Mouse (Mus musculus): ENCODE measurements at regions not wholly inside any gene's neighbourhood (a gene's known extent, or its start where the extent isn't known, plus 50 kb on each side); places are given as distances from the start of the nearest gene placed in this dataset.
A peak's percentile ranks its signal among the peaks of the same experiment; 100 is the strongest.

GRCm38 (mm10) chr13:63627184-63627893 is 53.9 kb upstream of the Ptch1 start:
- DNase-seq = peak; percentile 5

GRCm38 (mm10) chr13:63627894-63628287 is 54.5 kb upstream of the Ptch1 start:
- no peak for DNase-seq

GRCm38 (mm10) chr13:63631771-63632347 is 58.5 kb upstream of the Ptch1 start:
- no peak for DNase-seq

- no peak for DNase-seq
Observed at GRCm38 (mm10) chr13:63634294-63634693, 60.9 kb upstream of the Ptch1 start.

- DNase-seq = no peak
Observed at GRCm38 (mm10) chr13:63641649-63642226, 68.3 kb upstream of the Ptch1 start.

GRCm38 (mm10) chr13:63642617-63643016 is 69.2 kb upstream of the Ptch1 start:
- DNase-seq = peak; percentile 60

GRCm38 (mm10) chr13:63643394-63643793 is 70.0 kb upstream of the Ptch1 start:
- no peak for DNase-seq

GRCm38 (mm10) chr13:63644308-63644707 is 70.9 kb upstream of the Ptch1 start:
- no peak for DNase-seq

GRCm38 (mm10) chr13:63649058-63649647 is 75.8 kb upstream of the Ptch1 start:
- no peak for DNase-seq

- DNase-seq = no peak
Observed at GRCm38 (mm10) chr13:63654514-63654913, 81.1 kb upstream of the Ptch1 start.

- no peak for DNase-seq
Observed at GRCm38 (mm10) chr13:63657115-63657514, 83.7 kb upstream of the Ptch1 start.

- no peak for DNase-seq
Observed at GRCm38 (mm10) chr13:63659412-63659811, 86.0 kb upstream of the Ptch1 start.

GRCm38 (mm10) chr13:63660431-63660830 is 87.0 kb upstream of the Ptch1 start:
- DNase-seq = no peak

- no peak for DNase-seq
Observed at GRCm38 (mm10) chr13:63668576-63668975, 95.2 kb upstream of the Ptch1 start.

GRCm38 (mm10) chr13:63669031-63669430 is 95.6 kb upstream of the Ptch1 start:
- DNase-seq = no peak

- DNase-seq = no peak
Observed at GRCm38 (mm10) chr13:63672425-63672824, 99.0 kb upstream of the Ptch1 start.

- no peak for DNase-seq
Observed at GRCm38 (mm10) chr13:63677696-63678095, 104.3 kb upstream of the Ptch1 start.

- no peak for DNase-seq
Observed at GRCm38 (mm10) chr13:63678265-63679260, 105.2 kb upstream of the Ptch1 start.

- no peak for DNase-seq
Observed at GRCm38 (mm10) chr13:63682341-63682740, 108.9 kb upstream of the Ptch1 start.

GRCm38 (mm10) chr13:63691974-63692373 is 118.6 kb upstream of the Ptch1 start:
- DNase-seq = no peak

- DNase-seq = no peak
Observed at GRCm38 (mm10) chr13:63693636-63694035, 120.2 kb upstream of the Ptch1 start.

GRCm38 (mm10) chr13:63696399-63696798 is 118.6 kb upstream of the Ercc6l2 start:
- no peak for DNase-seq

GRCm38 (mm10) chr13:63699624-63700023 is 115.4 kb upstream of the Ercc6l2 start:
- DNase-seq = no peak
